Mouse (Mus musculus): ENCODE data around the gene Slc25a4. TPM values are rescaled to one million over a fixed set of nuclear protein-coding genes. Genes with fewer than 3 reads are reported as not detected.
A peak's percentile ranks its signal among the peaks of the same experiment; 100 is the strongest.
"Not testable (repeated sequence)": the region's sequence is repeated elsewhere in the genome, so short reads cannot be mapped to it uniquely, and the experiment has no call there.

Gene Slc25a4
- polyA plus RNA-seq, 1 experiment from 2014 or later = 1,621 TPM

DNA sequence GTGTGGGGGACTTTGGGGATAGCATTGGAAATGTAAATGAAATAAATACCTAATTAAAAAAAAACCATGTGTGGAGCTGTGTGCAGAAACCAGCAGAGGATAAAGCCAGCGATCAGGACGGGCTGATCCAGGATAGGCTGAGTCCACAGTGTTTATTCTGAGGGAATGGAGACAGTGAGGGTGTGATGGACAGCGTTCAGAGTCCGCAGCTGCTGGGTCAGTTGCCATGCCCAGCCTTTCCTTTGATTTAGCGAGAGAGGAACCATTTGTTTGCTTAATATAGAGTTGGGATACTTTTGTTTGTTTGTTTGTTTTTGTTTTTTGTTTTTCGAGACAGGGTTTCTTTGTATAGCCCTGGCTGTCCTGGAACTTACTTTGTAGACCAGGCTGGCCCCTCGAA is 20.9 kb upstream of the Slc25a4 start:
- H3K4me3 ChIP-seq; H3K36me3 ChIP-seq; H3K27me3 ChIP-seq (replicated peaks); ATAC-seq (ENCODE audit: extremely low read depth, insufficient number of reproducible peaks, low FRiP score, low TSS enrichment); H3K9ac ChIP-seq; H3K9me3 ChIP-seq; H3K27ac ChIP-seq (replicated peaks); H3K4me2 ChIP-seq: not testable (repeated sequence)
- peaks cover 14% of the 10 kb centered on the region for H3K4me1 ChIP-seq
- whole genome bisulfite sequencing = 78% methylated on average over 7 of the region's 7 CpGs

DNA sequence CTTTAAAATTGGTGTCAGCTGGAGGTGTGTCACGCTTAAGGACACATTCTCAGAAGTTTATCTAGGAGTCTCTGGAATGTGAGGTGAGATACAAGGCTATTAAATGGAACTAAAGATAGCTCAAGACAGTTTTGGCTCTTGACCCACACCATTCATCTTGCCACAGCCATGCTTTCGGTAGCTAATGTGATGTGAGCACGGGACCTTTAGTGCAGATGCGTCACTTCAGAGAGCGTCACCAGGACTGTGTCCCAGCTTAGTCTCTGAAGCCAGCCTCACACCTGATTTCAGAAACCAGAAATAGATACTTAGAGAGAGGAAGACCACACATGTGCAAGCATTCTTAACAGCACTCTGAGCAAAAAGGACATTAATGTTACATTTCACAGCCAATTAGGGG is 15.5 kb upstream of the Slc25a4 start:
- H3K36me3 ChIP-seq = no peaks in the 10 kb centered on the region
- 28% methylated on average over 5 of the region's 5 CpGs for WGBS
- H3K27ac ChIP-seq (replicated peaks) = no peak overlapping the region
- no peak overlapping the region for H3K4me2 ChIP-seq
- no peaks in the 10 kb centered on the region for H3K27me3 ChIP-seq (replicated peaks)
- H3K9me3 ChIP-seq = no peaks in the 10 kb centered on the region
- H3K9ac ChIP-seq = 0 out of 2 replicates have a peak overlapping the region, but pooled peaks have one; percentile 19
- peaks cover 18% of the 10 kb centered on the region for H3K4me1 ChIP-seq
- no peak overlapping the region for H3K4me3 ChIP-seq
- no peak for ATAC-seq (ENCODE audit: extremely low read depth, insufficient number of reproducible peaks, low FRiP score, low TSS enrichment)

DNA sequence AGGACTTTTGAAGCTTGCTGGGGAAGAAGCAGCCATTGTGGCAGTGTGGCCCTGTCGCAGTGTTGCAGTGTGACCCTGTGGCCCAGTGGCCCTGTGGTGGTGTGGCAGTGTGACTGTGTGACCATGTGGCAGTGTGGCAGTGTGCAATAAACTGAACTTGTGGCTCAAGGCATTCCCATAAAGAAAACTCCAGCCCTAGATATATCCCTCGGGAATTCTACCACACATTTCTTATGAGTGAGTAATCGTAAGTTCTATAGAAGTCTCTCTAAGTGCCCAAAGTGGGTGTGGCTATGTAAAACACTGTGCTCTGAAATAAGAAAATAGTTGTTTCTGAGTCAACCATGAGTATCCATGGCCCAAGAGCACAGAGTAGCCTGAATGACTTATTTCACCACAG is 14.4 kb upstream of the Slc25a4 start:
- no peak overlapping the region for H3K27ac ChIP-seq (replicated peaks)
- peaks cover 21% of the 10 kb centered on the region for H3K4me1 ChIP-seq
- no peaks in the 10 kb centered on the region for H3K9me3 ChIP-seq
- no peaks in the 10 kb centered on the region for H3K36me3 ChIP-seq
- H3K4me3 ChIP-seq = no peak overlapping the region
- no peak overlapping the region for H3K4me2 ChIP-seq
- no peak overlapping the region for H3K9ac ChIP-seq
- no peak for ATAC-seq (ENCODE audit: extremely low read depth, insufficient number of reproducible peaks, low FRiP score, low TSS enrichment)
- WGBS = 48% methylated on average over 3 of the region's 3 CpGs
- no peaks in the 10 kb centered on the region for H3K27me3 ChIP-seq (replicated peaks)

- no peaks in the 10 kb centered on the region for H3K27me3 ChIP-seq (replicated peaks)
- no peak overlapping the region for H3K9ac ChIP-seq
- WGBS = 56% methylated on average over 3 of the region's 3 CpGs
- no peaks in the 10 kb centered on the region for H3K9me3 ChIP-seq
- H3K27ac ChIP-seq (replicated peaks) = peak overlapping the region; percentile 50; the same call in 1 of the 2 replicates
- H3K36me3 ChIP-seq = no peaks in the 10 kb centered on the region
- no peak overlapping the region for H3K4me3 ChIP-seq
- H3K4me1 ChIP-seq = peaks cover 23% of the 10 kb centered on the region
- no peak overlapping the region for H3K4me2 ChIP-seq
- ATAC-seq (ENCODE audit: extremely low read depth, insufficient number of reproducible peaks, low FRiP score, low TSS enrichment) = no peak
Measured at GRCm38 (mm10) chr8:46220566-46220965, 9.5 kb upstream of the Slc25a4 start.

DNA sequence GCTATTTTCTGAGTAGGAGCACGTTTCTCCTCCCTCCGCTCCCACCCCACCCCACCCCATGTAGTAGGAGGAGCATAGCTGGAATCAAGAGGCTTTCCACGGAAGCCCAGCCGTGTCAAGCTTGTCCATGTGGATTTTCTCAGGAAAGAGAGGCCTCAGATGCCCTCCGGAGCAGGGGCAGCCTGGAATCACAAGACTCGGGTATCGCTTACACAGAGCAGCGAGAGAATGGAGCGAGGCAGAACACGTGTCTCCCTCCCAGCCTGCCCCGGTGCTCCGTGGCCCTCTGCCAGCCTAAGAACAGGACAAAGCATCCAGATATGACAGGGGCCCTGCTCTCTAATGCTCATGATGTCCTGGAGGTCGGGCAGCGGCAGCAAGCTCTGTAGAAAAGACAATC is 5.8 kb upstream of the Slc25a4 start:
- H3K4me2 ChIP-seq = peak overlapping the region; percentile 68
- WGBS = 2% methylated on average over 14 of the region's 14 CpGs
- H3K9ac ChIP-seq = peak overlapping the region; percentile 70
- no peaks in the 10 kb centered on the region for H3K27me3 ChIP-seq (replicated peaks)
- peaks cover 26% of the 10 kb centered on the region for H3K4me1 ChIP-seq
- H3K36me3 ChIP-seq = no peaks in the 10 kb centered on the region
- no peaks in the 10 kb centered on the region for H3K9me3 ChIP-seq
- ATAC-seq (ENCODE audit: extremely low read depth, insufficient number of reproducible peaks, low FRiP score, low TSS enrichment) = peak; percentile 80
- peak overlapping the region; percentile 45 for H3K4me3 ChIP-seq
- H3K27ac ChIP-seq (replicated peaks) = peak overlapping the region; percentile 88

DNA sequence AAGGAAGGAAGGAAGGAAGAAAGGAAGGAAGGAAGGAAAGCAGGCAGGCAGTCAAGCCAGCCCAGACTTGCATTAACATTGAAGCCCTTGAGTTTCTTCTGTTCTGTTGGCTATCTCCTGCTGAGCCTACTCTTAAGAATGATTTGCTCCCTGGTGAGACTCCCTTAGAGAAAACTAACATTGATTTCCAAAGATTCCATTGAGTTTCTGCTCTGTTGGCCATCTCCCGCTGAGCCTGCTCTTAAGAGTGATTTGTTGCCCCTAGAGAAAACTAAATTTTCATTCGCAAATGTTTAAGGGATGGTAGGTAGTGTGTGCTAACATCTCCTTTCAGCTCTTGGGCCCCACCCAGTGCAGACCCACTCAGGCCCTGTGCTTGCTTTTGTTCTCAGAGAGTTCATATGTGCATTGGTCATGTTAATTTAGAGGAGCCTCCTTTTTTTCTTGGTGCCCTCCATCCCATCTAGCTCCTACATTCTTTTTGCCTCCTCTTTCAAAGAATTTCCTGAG is 2.9 kb upstream of the Slc25a4 start:
- Histone ChIP-seq H3K27me3 (replicated peaks) (no peaks in the 10 kb centered on the region), H3K27ac (replicated peaks) (no peak overlapping the region), H3K9me3 (no peaks in the 10 kb centered on the region), H3K4me1 (peaks cover 38% of the 10 kb centered on the region), H3K9ac (no peak overlapping the region), H3K4me2 (no peak overlapping the region), H3K36me3 (peaks cover 10% of the 10 kb centered on the region), H3K4me3 (no peak overlapping the region)
- 45% methylated on average over 2 of the region's 2 CpGs for WGBS
- no peak for ATAC-seq (ENCODE audit: extremely low read depth, insufficient number of reproducible peaks, low FRiP score, low TSS enrichment)

- no peak for ATAC-seq (ENCODE audit: extremely low read depth, insufficient number of reproducible peaks, low FRiP score, low TSS enrichment)
- peak overlapping the region; percentile 100 for H3K27ac ChIP-seq (replicated peaks)
- no peaks in the 10 kb centered on the region for H3K9me3 ChIP-seq
Measured at GRCm38 (mm10) chr8:46212194-46212593, 1.1 kb upstream of the Slc25a4 start.

GRCm38 (mm10) chr8:46211611-46212071 is 557 bp upstream of the Slc25a4 start:
- no peaks in the 10 kb centered on the region for H3K27me3 ChIP-seq (replicated peaks)
- H3K4me1 ChIP-seq = peaks cover 49% of the 10 kb centered on the region

More at GRCm38 (mm10) chr8:46212194-46212593, 1.1 kb upstream of the Slc25a4 start:
- Histone ChIP-seq H3K9ac (peak overlapping the region; percentile 100), H3K4me2 (peak overlapping the region; percentile 80), H3K4me1 (peaks cover 48% of the 10 kb centered on the region), H3K4me3 (no peak overlapping the region), H3K36me3 (peaks cover 28% of the 10 kb centered on the region), H3K27me3 (replicated peaks) (no peaks in the 10 kb centered on the region)
- WGBS = 47% methylated on average over 7 of the region's 7 CpGs

DNA sequence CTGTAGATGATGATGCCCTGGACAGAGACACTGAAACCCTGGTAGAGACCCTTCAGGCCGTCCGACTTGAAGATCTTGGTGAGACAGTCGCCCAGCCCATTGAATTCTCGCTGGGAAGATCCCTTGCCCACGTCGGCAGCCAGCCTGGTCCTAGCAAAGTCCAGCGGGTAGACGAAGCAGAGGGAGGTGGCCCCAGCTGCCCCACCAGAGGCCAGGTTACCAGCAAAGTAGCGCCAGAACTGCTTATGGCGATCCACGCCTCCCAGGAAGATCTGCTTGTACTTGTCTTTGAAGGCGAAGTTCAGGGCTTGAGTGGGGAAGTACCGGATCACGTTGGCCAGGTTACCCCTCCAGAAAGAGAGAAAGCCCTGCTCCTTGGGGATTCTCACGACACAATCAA is 2.0 kb downstream of the Slc25a4 start:
- Histone ChIP-seq H3K9me3 (no peaks in the 10 kb centered on the region), H3K27me3 (replicated peaks) (no peaks in the 10 kb centered on the region), H3K9ac (peak overlapping the region; percentile 100), H3K27ac (replicated peaks) (peak overlapping the region; percentile 100), H3K36me3 (peaks cover 58% of the 10 kb centered on the region), H3K4me3 (peak overlapping the region; percentile 92), H3K4me1 (peaks cover 61% of the 10 kb centered on the region), H3K4me2 (peak overlapping the region; percentile 80)
- ATAC-seq (ENCODE audit: extremely low read depth, insufficient number of reproducible peaks, low FRiP score, low TSS enrichment) = no peak
- WGBS = 48% methylated on average over 15 of the region's 15 CpGs

More at GRCm38 (mm10) chr8:46211611-46212071, 557 bp upstream of the Slc25a4 start:
- peak overlapping the region; percentile 80 for H3K4me2 ChIP-seq
- peak; percentile 0; the same call in 1 of the 2 replicates for ATAC-seq (ENCODE audit: extremely low read depth, insufficient number of reproducible peaks, low FRiP score, low TSS enrichment)
- H3K9ac ChIP-seq = peak overlapping the region; percentile 100
- H3K4me3 ChIP-seq = peak overlapping the region; percentile 92
- H3K27ac ChIP-seq (replicated peaks) = peak overlapping the region; percentile 100
- WGBS = 5% methylated on average over 13 of the region's 13 CpGs
- H3K36me3 ChIP-seq = peaks cover 34% of the 10 kb centered on the region
- H3K9me3 ChIP-seq = no peaks in the 10 kb centered on the region

DNA sequence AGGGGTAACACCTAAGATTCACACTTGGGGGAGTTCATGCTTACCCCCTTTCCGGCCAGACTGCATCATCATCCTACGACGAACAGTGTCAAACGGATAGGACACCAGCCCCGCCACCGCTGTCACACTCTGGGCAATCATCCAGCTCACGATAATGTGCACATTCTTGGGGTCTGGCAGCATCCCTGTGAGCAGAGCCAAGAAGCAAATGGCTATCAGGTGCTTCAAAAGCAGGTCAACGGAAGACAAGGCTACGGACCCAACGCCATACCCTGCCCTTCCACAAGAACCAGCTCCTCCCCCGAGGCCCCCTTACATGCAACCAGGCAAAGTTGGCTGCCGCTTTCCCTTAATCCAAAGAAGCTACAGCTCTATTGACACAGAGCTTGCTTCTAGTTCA is 2.7 kb downstream of the Slc25a4 start:
- Histone ChIP-seq H3K4me2 (peak overlapping the region; percentile 80), H3K4me3 (peak overlapping the region; percentile 92), H3K36me3 (peaks cover 65% of the 10 kb centered on the region), H3K9ac (peak overlapping the region; percentile 100), H3K9me3 (no peaks in the 10 kb centered on the region), H3K4me1 (peaks cover 61% of the 10 kb centered on the region), H3K27me3 (replicated peaks) (no peaks in the 10 kb centered on the region), H3K27ac (replicated peaks) (peak overlapping the region; percentile 100)
- 30% methylated on average over 12 of the region's 12 CpGs for WGBS
- ATAC-seq (ENCODE audit: extremely low read depth, insufficient number of reproducible peaks, low FRiP score, low TSS enrichment) = no peak

DNA sequence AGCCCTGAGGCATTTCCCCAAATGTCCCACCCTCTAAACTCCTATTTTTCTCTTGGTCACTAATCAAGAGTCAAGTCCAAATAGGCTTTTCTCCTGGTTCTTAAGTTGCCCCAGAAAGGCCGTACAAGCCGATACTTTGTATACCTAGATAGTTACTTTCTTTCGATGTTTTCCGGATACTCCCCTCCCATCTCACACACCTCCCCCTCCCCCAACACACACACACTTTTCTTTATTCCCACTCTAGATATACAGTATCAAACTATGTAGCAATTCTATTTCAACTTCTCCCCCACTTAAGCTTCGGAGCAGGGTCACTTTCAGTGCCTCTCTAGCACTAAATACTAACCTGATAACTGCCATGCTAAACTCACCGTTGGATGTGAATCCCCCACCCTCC is 5.0 kb downstream of the Slc25a4 start:
- Histone ChIP-seq H3K9me3 (no peaks in the 10 kb centered on the region), H3K4me3 (no peak overlapping the region), H3K9ac (peak overlapping the region; percentile 8; the same call in 1 of the 2 replicates), H3K27me3 (replicated peaks) (no peaks in the 10 kb centered on the region), H3K36me3 (peaks cover 80% of the 10 kb centered on the region), H3K27ac (replicated peaks) (peak overlapping the region; percentile 61; the same call in 1 of the 2 replicates), H3K4me1 (peaks cover 48% of the 10 kb centered on the region), H3K4me2 (no peak overlapping the region)
- no peak for ATAC-seq (ENCODE audit: extremely low read depth, insufficient number of reproducible peaks, low FRiP score, low TSS enrichment)
- 78% methylated on average over 6 of the region's 6 CpGs for WGBS
